Mouse (Mus musculus): ENCODE measurements around the gene Rnf150. TPM values are rescaled to one million over a fixed set of nuclear protein-coding genes. Genes with fewer than 3 reads are reported as not detected.

The Rnf150 gene
- total and polyA plus RNA-seq, 3 experiments = 0.13 to 0.50 (median 0.39) TPM

- H3K9me3 ChIP-seq (replicated peaks; ENCODE audit: low read length) = no peaks in the 10 kb centered on the region
- no peaks in the 10 kb centered on the region for H3K36me3 ChIP-seq (replicated peaks in 1 of 2; ENCODE audit: control insufficient read depth in 1 of 2, insufficient read depth in 1 of 2, low read length in 1 of 2)
- H3K4me3 ChIP-seq (replicated peaks in 1 of 3; ENCODE audit: low read depth in 2 of 3, low read length in 2 of 3, poor library complexity in 1 of 3) = no peak overlapping the region
- H3K27ac ChIP-seq (ENCODE audit: insufficient read depth, low read depth) = no peak overlapping the region
- H3K4me2 ChIP-seq (ENCODE audit: insufficient read depth, low read depth, poor library complexity, severe bottlenecking) = no peak overlapping the region
- in situ Hi-C loops (cut with MboI; ENCODE audit: low pct_ligation_motif_present, low pct_unique_long_range_greater_than_20kb, low sequenced_read_pairs) (no loop called here), dilution Hi-C loops (cut with MboI; ENCODE audit: extremely low pct_ligation_motif_present, extremely low pct_unique_long_range_greater_than_20kb, low sequenced_read_pairs) (no loop called here)
- H3K9ac ChIP-seq (ENCODE audit: insufficient read depth, low read depth) = no peak overlapping the region
- DNase-seq (ENCODE audit: extremely low read depth) = no peak
- peaks cover 6 to 16% of the 10 kb centered on the region in 2 experiments; a peak in 3 of 4 replicates for H3K4me1 ChIP-seq (ENCODE audit: control insufficient read depth in 1 of 2, insufficient read depth in 2 of 2)
- H3K27me3 ChIP-seq (replicated peaks) = no peaks in the 10 kb centered on the region
- TF ChIP-seq MAFK (IDR thresholded peaks at IDR 0.05; ENCODE audit: insufficient replicate concordance, low read length) = no peak
- no peak for TF ChIP-seq IRF4 (IDR thresholded peaks at IDR 0.05; ENCODE audit: low read depth, low read length)
- no peak for TF ChIP-seq ZMIZ1 (IDR thresholded peaks at IDR 0.05; ENCODE audit: low read depth, low read length)
- no peak for TF ChIP-seq RAD21 (IDR thresholded peaks at IDR 0.05; ENCODE audit: low read depth, low read length)
- TF ChIP-seq SIN3A (IDR thresholded peaks at IDR 0.05; ENCODE audit: low read length) = no peak
- TF ChIP-seq BHLHE40 (IDR thresholded peaks at IDR 0.05; ENCODE audit: low read depth, low read length) = no peak
- TF ChIP-seq GABPA (IDR thresholded peaks at IDR 0.05; ENCODE audit: insufficient replicate concordance, low read depth, low read length) = no peak
- no peak for TF ChIP-seq E2F4 (IDR thresholded peaks at IDR 0.05; ENCODE audit: insufficient replicate concordance, low read depth, low read length)
- no peak for TF ChIP-seq MAX (IDR thresholded peaks at IDR 0.05; ENCODE audit: low read length)
- no peak for TF ChIP-seq NRF1 (IDR thresholded peaks at IDR 0.05; ENCODE audit: low read depth, low read length)
- TF ChIP-seq JUND (conservative IDR thresholded peaks at IDR 0.05; ENCODE audit: low read depth, low read length) = no peak
- no peak for TF ChIP-seq CHD2 (IDR thresholded peaks at IDR 0.05; ENCODE audit: low read length)
- H3K79me2 ChIP-seq (replicated peaks; ENCODE audit: control insufficient read depth, extremely low read depth, insufficient read depth, poor library complexity, severe bottlenecking) = no peaks in the 10 kb centered on the region
Measured at GRCm38 (mm10) chr8:82871986-82872385, 8.8 kb downstream of the Rnf150 start.

- peaks cover 6 to 16% of the 10 kb centered on the region in 2 experiments; a peak in 3 of 4 replicates for H3K4me1 ChIP-seq (ENCODE audit: control insufficient read depth in 1 of 2, insufficient read depth in 2 of 2)
- no peak for TF ChIP-seq CHD1 (IDR thresholded peaks at IDR 0.05; ENCODE audit: low read depth, low read length)
- TF ChIP-seq ELF1 (IDR thresholded peaks at IDR 0.05; ENCODE audit: low read depth, low read length) = no peak
- no peak for TF ChIP-seq UBTF (IDR thresholded peaks at IDR 0.05; ENCODE audit: low read depth, low read length)
- no peak for TF ChIP-seq TBP (conservative IDR thresholded peaks at IDR 0.05; ENCODE audit: low read depth, low read length)
- TF ChIP-seq CHD2 (IDR thresholded peaks at IDR 0.05; ENCODE audit: low read length) = no peak
- no peak for TF ChIP-seq E2F4 (IDR thresholded peaks at IDR 0.05; ENCODE audit: insufficient replicate concordance, low read depth, low read length)
- TF ChIP-seq ZKSCAN1 (IDR thresholded peaks at IDR 0.05; ENCODE audit: borderline replicate concordance, low read depth, low read length) = no peak
- H3K27ac ChIP-seq (ENCODE audit: insufficient read depth, low read depth) = no peak overlapping the region
- no peak for DNase-seq (ENCODE audit: extremely low read depth)
- dilution Hi-C loops (cut with MboI; ENCODE audit: extremely low pct_ligation_motif_present, extremely low pct_unique_long_range_greater_than_20kb, low sequenced_read_pairs) = no loop called here
- in situ Hi-C loops (cut with MboI; ENCODE audit: low pct_ligation_motif_present, low pct_unique_long_range_greater_than_20kb, low sequenced_read_pairs) = no loop called here
- no peaks in the 10 kb centered on the region for H3K36me3 ChIP-seq (replicated peaks in 1 of 2; ENCODE audit: control insufficient read depth in 1 of 2, insufficient read depth in 1 of 2, low read length in 1 of 2)
- H3K4me3 ChIP-seq (replicated peaks in 1 of 3; ENCODE audit: low read depth in 2 of 3, low read length in 2 of 3, poor library complexity in 1 of 3) = no peak overlapping the region
- H3K9ac ChIP-seq (ENCODE audit: insufficient read depth, low read depth) = no peak overlapping the region
- H3K9me3 ChIP-seq (replicated peaks; ENCODE audit: low read length) = no peaks in the 10 kb centered on the region
- no peaks in the 10 kb centered on the region for H3K79me2 ChIP-seq (replicated peaks; ENCODE audit: control insufficient read depth, extremely low read depth, insufficient read depth, poor library complexity, severe bottlenecking)
- no peak overlapping the region for H3K4me2 ChIP-seq (ENCODE audit: insufficient read depth, low read depth, poor library complexity, severe bottlenecking)
- H3K27me3 ChIP-seq (replicated peaks) = no peaks in the 10 kb centered on the region
Measured at GRCm38 (mm10) chr8:82874102-82874501, 10.9 kb downstream of the Rnf150 start.

Measured in CH12.LX (cell line).